Mouse (Mus musculus): ENCODE results near the gene Fbxw7. TPM values are rescaled to one million over a fixed set of nuclear protein-coding genes. Genes with fewer than 3 reads are reported as not detected.

The Fbxw7 gene
- polyA plus RNA-seq (2012; rRNA removed) = 11.6 and 12.8 TPM in 2 replicates

- DNase-seq (ENCODE audit: low spot score) = no peak
Measured at GRCm38 (mm10) chr3:84814762-84815381, at the start of gene Fbxw7. Fbxw7 (plus strand) TSS chr3:84815268.

DNA sequence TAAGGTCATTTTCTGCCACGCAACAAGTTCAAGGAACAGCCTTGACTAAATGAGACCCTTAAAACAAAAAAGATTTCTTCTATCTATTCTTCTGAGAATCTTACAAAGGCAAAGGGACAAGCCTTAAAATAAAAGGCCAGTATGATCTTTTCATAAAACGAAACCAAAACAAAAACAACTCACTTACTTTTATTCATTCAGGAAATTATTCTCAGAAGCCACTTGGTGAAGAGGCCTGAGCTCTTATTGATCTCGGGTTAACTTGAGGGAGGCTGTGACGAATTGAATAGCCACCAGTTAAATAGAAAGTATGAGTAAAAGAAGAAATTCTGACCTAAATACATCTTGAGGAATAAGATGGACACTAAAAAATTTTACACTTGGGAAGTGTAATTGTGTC lies 46.1 kb upstream of the Fbxw7 start:
- DNase-seq (ENCODE audit: low spot score) = no peak

DNA sequence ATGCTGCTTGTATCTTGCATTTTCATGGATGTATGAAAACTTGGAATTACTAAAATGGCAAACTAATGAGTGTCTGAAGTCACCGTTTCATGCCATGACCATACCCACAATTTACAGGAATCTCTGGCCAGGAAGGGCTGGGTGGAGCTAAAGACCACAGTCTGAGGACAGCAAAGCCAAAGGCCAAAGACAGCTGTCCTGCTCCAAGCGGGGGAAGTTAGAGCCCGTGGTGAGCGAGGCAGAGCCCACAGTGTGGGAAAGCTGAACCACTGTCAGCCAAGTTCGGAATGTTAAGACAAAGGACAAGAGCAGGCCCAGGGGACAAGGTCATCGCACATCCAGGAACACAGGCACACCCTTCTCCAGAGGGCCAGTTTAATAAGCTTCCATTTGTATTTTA lies 45.7 kb upstream of the Fbxw7 start:
- no peak for DNase-seq (ENCODE audit: low spot score)

GRCm38 (mm10) chr3:84770518-84770917 lies 44.5 kb upstream of the Fbxw7 start:
- no peak for DNase-seq (ENCODE audit: low spot score)

GRCm38 (mm10) chr3:84771980-84772379 lies 43.1 kb upstream of the Fbxw7 start:
- no peak for DNase-seq (ENCODE audit: low spot score)

DNA sequence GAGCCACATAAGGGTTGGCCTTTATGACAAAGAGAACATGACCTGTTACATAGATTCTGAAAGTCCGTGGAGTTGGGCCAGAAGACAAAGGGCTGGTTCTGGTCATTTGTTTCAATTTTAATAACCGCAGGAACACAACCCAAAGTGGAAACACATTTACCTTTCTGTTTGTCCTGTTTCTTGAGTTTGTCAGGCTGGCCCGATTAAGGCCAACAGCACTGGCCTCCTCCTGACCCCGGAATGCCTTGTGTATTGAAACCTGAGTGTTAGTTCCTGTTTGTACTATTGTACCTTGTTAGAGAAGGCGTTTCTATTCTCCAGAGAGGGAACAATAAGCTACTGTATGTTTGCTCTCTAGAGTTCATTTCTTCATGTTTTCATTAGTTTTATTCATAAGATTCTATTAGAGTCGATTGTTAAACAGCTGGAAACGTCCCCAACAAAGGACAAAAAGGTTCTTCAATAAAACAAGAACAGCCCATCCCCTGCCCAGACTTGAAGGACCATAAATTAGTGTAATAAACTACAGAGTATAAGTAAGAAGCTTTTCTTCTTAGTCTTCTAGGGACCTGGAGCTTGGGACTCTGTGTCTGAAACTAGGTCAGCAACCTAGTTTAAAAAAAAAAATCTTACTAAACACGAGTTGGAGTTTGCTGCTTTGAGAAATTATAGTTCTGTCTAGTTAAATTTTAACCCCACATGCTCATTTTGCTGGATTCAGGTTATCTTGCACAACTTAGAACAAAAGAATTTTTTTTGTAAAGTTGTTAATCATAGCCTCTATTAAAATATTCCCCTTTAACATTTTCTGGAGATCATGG lies 40.6 kb upstream of the Fbxw7 start:
- no peak for DNase-seq (ENCODE audit: low spot score)

GRCm38 (mm10) chr3:84775067-84775423 lies 40.0 kb upstream of the Fbxw7 start:
- no peak for DNase-seq (ENCODE audit: low spot score)

- DNase-seq (ENCODE audit: low spot score) = no peak
Measured at GRCm38 (mm10) chr3:84775577-84775976, 39.5 kb upstream of the Fbxw7 start.

DNA sequence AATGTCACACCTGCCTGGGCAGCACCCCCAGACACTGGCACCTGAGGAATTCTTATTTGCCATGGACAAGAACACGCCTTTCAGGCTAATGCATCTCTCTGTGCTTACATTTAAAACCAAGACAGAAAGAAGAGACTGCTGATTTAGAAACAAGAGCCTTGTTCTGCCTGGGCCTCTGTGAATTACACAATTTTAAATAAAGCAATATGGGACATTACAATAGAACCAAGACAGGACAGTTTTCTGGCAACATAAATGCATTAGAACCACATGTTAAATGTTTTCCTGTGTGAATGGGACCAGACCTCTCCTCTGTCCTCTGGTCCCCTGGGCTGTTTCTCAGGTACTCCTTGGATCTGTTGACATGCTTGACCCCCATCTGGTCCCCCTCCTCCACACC lies 39.0 kb upstream of the Fbxw7 start:
- DNase-seq (ENCODE audit: low spot score) = no peak

- no peak for DNase-seq (ENCODE audit: low spot score)
Measured at GRCm38 (mm10) chr3:84787914-84788313, 27.2 kb upstream of the Fbxw7 start.

DNA sequence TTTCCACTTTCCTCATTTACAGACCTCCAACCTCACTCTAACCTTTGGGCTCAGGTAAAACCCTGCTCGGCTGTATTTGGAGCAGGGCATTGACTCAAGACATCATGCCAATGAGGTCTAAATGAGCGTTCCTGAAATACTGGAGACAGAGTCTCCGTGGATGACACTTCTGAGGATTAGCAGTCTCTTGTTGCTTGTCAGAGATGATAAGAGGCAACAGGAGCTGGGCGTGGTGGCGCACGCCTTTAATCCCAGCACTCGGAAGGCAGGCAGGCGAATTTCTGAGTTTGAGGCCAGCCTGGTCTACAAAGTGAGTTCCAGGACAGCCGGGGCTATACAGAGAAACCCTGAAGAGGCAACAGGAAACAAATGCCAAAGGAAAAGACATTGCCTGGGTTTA lies 11.0 kb upstream of the Fbxw7 start:
- no peak for DNase-seq (ENCODE audit: low spot score)

DNA sequence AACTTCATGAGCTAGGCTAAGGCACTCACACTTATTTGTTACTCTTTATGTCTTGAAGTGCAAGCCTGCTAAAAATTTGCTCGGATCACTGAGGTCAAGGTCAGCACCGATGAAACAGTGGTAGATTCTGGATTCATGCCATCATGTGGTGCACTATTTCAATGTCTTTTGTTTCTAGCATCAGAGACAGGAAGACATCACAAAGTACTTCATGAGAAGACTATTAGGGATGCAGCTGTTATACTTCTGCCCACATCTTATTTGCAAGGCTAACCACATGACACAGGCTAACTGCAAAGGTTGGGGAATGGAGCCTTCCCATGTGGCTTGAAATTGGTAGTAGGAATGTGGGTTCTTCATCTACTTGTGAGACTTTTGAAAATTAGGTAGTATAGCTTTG lies 8.9 kb upstream of the Fbxw7 start:
- DNase-seq (ENCODE audit: low spot score) = no peak

- DNase-seq (ENCODE audit: low spot score) = no peak
Measured at GRCm38 (mm10) chr3:84807826-84808225, 7.2 kb upstream of the Fbxw7 start.

- DNase-seq (ENCODE audit: low spot score) = no peak
Measured at GRCm38 (mm10) chr3:84808906-84809305, 6.2 kb upstream of the Fbxw7 start.

- DNase-seq (ENCODE audit: low spot score) = no peak
Measured at GRCm38 (mm10) chr3:84810803-84811202, 4.3 kb upstream of the Fbxw7 start.

DNA sequence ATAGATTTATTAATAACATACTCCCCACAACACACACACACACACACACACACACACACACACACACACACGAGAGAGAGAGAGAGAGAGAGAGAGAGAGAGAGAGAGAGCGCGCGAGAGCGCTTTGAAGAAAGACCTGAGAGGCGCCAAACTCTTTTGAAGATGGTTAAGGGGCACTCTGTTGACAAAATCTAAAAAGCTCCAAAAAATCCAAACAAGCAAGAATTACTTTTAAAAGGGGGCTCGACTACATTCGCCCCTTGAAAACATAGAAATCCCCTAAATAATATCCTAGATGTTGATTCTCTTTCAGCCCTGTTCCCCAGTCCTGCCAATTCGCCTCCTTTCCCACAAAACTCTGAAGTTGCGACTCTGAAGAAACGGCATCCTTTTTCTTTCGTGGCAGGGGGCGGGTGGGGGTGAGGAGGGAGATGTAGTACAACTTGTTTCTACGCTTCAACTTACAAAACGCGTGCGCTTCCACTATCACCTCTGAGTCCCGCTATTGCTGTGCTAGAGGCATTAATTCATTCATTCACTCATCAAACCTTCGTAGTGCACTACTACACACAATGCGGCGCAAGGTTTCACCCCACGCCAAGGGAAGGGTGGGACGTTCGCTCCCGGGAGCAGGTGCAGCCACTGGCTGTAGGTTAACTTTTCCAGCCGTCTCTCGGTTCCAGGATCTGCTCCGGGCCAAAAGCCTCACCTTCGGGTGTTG lies 1.5 kb upstream of the Fbxw7 start:
- DNase-seq (ENCODE audit: low spot score) = no peak

DNA sequence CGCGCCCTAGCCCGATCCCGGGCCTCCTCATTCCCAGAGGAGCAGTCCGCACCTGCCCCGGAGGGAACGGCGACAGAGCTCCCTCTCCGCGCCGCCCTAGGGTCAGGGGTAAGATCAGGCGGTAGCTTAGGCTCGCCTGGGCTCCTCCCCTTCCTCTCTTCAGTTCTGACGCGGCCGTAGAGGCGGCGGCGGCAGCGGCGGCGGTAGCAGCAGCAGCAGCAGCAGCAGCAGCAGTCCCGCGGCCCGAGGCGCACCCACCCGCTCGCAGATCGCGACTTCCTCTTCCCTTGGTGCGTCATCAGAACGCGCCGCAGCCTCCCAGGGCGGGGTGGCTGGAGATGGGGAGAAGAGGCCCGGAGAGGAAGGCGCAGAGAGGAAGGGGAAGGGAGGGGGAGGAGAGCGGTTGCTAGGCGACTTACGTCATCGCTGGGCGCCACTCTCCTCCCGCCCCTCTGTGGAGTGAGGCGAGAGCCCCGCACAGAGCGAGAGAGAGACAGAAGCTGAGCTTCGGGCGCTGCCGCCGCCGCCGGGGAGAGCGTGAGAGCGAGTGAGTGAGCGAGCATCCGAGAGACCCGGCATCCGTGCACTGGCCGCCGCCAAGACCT lies 809 bp upstream of the Fbxw7 start:
- DNase-seq (ENCODE audit: low spot score) = peak; percentile 99

DNA sequence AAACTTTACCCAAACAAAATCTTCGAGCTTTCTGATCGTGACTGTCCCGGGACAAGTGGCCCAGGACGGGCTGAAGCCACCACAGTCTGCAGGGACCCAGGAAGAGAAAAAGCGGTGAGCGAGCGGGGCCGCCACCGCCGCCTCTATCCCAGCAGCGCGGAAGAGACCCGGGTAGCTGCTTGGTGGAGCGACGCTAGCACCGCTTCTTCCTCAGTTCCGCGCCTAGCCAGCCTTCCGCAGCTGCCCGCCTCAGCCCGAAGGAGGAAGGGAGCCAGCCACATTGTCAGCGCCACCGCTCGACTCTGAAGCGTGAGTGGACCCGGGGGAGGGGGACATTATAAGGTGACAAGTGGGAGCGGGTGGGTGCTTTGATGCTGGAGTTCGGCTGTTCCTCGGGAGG lies 393 bp downstream of the Fbxw7 start:
- DNase-seq (ENCODE audit: low spot score) = peak; percentile 30

- no peak for DNase-seq (ENCODE audit: low spot score)
Measured at GRCm38 (mm10) chr3:84816951-84817350, 1.9 kb downstream of the Fbxw7 start.

GRCm38 (mm10) chr3:84820654-84821201 lies 5.7 kb downstream of the Fbxw7 start:
- DNase-seq (ENCODE audit: low spot score) = no peak

GRCm38 (mm10) chr3:84825990-84826389 lies 10.9 kb downstream of the Fbxw7 start:
- no peak for DNase-seq (ENCODE audit: low spot score)

DNA sequence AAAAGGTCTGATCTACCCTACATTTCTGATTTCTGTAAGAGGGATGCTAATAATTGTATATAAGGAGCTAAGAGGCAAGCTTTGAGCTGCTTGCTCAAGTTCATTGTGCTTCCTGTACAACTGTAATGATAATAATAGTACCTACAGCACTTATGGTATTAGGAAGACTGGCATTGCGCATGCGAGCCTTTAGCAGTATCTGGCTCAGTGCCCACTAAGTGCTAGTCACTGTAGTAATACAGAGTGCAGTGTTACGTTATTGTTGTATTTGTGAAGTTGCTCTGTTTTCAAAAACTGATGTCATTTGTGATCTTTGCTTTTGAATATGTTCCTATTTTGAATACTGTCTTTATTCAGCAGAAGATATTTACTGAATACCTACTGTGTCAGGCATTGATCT lies 11.3 kb downstream of the Fbxw7 start:
- no peak for DNase-seq (ENCODE audit: low spot score)

All from urinary bladder, adult 2 months (tissue).